Mouse (Mus musculus) lung, adult 2 months (tissue): ENCODE results near the gene Kif16b.

Experiments used
- CTCF ChIP-seq: fragments of 200-500 bp; IDR thresholded peaks from 2 replicates; pipeline ENCODE4 v1.5.1; 2011; ENCODE audit warnings: mild to moderate bottlenecking, low read length, control low read depth; ENCODE audit not compliant: insufficient read depth
- POLR2A ChIP-seq: fragments of 200-500 bp; IDR thresholded peaks from 2 replicates; pipeline ENCODE4 v1.6.1; 2011; ENCODE audit warnings: low read depth, mild to moderate bottlenecking, control low read depth, low read length, borderline replicate concordance; ENCODE audit errors: extremely low read depth

- no peak for TF ChIP-seq CTCF
- no peak for TF ChIP-seq POLR2A
These were observed 22.0 kb downstream of the Kif16b start for GRCm38 (mm10) chr2:142879257-142879818.
